Mouse (Mus musculus) cortical plate, adult 2 months (tissue): ENCODE results near the gene D630045J12Rik.

Source experiments
- CTCF ChIP-seq: fragments of 200-500 bp; IDR thresholded peaks from 2 replicates; pipeline ENCODE4 v1.5.1; 2011; ENCODE audit warnings: mild to moderate bottlenecking, control low read depth, low read length; ENCODE audit not compliant: insufficient read depth; ENCODE audit errors: extremely low read depth
- POLR2A ChIP-seq: fragments of 200-500 bp; IDR thresholded peaks from 2 replicates; pipeline ENCODE4 v1.6.1; 2011; ENCODE audit warnings: mild to moderate bottlenecking, low read length, control low read depth; ENCODE audit not compliant: insufficient read depth; ENCODE audit errors: extremely low read depth

GRCm38 (mm10) chr6:38203820-38204219 is 50.0 kb downstream of the D630045J12Rik start:
- no peak for TF ChIP-seq CTCF
- TF ChIP-seq POLR2A, result no peak
